Mouse (Mus musculus) stomach, postnatal 0 days (tissue): ENCODE results near the gene Med31. TPM values are rescaled to one million over a fixed set of nuclear protein-coding genes. Genes with fewer than 3 reads are reported as not detected.

ENCODE experiments used
- ATAC-seq: fragments of 200-750 bp; cut with Nextera tagmentation; 2 replicates; pipeline ENCODE4 v1.8.0; 2017; ENCODE audit not compliant: low FRiP score, low TSS enrichment
- DNase-seq: peaks from one replicate; pipeline ENCODE4 v3.0.0-alpha.2; 2016; ENCODE audit warnings: low spot score
- H3K27ac ChIP-seq: fragments of 300-500 bp; sonication (generic); replicated peaks from 2 replicates; pipeline ENCODE4 v1.5.1; 2014; ENCODE audit warnings: mild to moderate bottlenecking, control low read depth
- H3K27me3 ChIP-seq: fragments of 300-500 bp; sonication (generic); 2 replicates; pipeline ENCODE4 v1.6.1; 2014; ENCODE audit warnings: low read length; ENCODE audit not compliant: control insufficient read depth, insufficient read depth
- H3K36me3 ChIP-seq: fragments of 300-500 bp; sonication (generic); 2 replicates; pipeline ENCODE4 v1.6.1; 2014; ENCODE audit warnings: low read length, mixed read lengths; ENCODE audit not compliant: control insufficient read depth, insufficient read depth
- H3K4me1 ChIP-seq: fragments of 300-500 bp; sonication (generic); replicated peaks from 2 replicates; pipeline ENCODE4 v1.6.1; 2014; ENCODE audit warnings: antibody characterized with exemption; ENCODE audit not compliant: control insufficient read depth, insufficient read depth
- H3K4me2 ChIP-seq: fragments of 300-500 bp; sonication (generic); replicated peaks from 2 replicates; pipeline ENCODE4 v1.6.1; 2014; ENCODE audit warnings: low read depth, mild to moderate bottlenecking, control low read depth, moderate library complexity
- H3K4me3 ChIP-seq: fragments of 300-500 bp; sonication (generic); 2 replicates; pipeline ENCODE4 v1.5.1; 2014; ENCODE audit warnings: low read depth, low read length, control low read depth
- H3K9ac ChIP-seq: fragments of 300-500 bp; sonication (generic); 2 replicates; pipeline ENCODE4 v1.6.1; 2014; ENCODE audit warnings: mild to moderate bottlenecking, low read length, control low read depth, mixed read lengths
- H3K9me3 ChIP-seq: fragments of 300-500 bp; sonication (generic); 2 replicates; pipeline ENCODE4 v1.6.1; 2016; ENCODE audit warnings: low read length; ENCODE audit not compliant: control insufficient read depth
- CTCF ChIP-seq: IDR thresholded peaks from 2 replicates; pipeline ENCODE4 v1.5.1; 2016; ENCODE audit warnings: antibody characterized with exemption, low read depth, mild to moderate bottlenecking, moderate library complexity
- EP300 ChIP-seq: optimal IDR thresholded peaks from 2 replicates; pipeline ENCODE3; 2016; ENCODE audit warnings: antibody characterized with exemption
- WGBS: fragments of 180-500 bp; shearing (Covaris S2); extraction: QIAGEN DNeasy Blood & Tissue Kit; methylation state at CpG from one replicate; pipeline ENCODE4 v1.1.7; 2014; 5-methylcytosine and 5-hydroxymethylcytosine counted together
- polyA plus RNA-seq: library from polyadenylated mRNA; unstranded; fragments of >200 nt; fragmentation: Nextera tagmentation; extraction: Ambion mirVana; gene quantifications from 2 replicates; pipeline ENCODE4 v1.2.1, GENCODE M21; 2015

Gene Med31
- polyA plus RNA-seq, 1 experiment from 2014 or later, result 28.1 TPM

DNA sequence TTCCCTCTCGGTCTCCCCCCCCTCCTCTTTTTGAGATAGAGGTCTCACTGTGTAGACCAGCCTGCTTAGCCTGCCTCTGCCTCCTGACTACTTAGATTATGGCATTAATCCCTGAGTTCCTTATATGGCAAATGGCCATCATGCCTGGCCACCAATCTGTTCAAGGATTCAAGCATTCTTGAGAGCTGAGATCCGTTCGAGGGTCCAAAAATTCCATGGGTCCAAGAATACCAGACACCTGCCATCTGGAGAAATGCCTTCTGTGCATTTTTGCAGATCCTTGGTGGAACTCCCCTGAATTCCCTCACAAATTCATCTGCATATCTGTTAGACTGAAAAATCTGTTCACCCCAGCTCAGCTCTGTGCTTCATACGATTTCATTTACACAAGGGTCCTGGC, 8.0 kb upstream of the Med31 start:
- H3K4me2 ChIP-seq, result no peak overlapping the region
- no peak overlapping the region for H3K27ac ChIP-seq
- TF ChIP-seq EP300 (no peak), CTCF (no peak)
- H3K27me3 ChIP-seq, result no peaks in the 10 kb centered on the region
- no peaks in the 10 kb centered on the region for H3K9me3 ChIP-seq
- no peak overlapping the region for H3K9ac ChIP-seq
- 67% methylated on average over 4 of the region's 4 CpGs for WGBS
- H3K36me3 ChIP-seq, result no peaks in the 10 kb centered on the region
- DNase-seq (no peak), ATAC-seq (no peak)
- no peak overlapping the region for H3K4me3 ChIP-seq
- no peaks in the 10 kb centered on the region for H3K4me1 ChIP-seq

DNA sequence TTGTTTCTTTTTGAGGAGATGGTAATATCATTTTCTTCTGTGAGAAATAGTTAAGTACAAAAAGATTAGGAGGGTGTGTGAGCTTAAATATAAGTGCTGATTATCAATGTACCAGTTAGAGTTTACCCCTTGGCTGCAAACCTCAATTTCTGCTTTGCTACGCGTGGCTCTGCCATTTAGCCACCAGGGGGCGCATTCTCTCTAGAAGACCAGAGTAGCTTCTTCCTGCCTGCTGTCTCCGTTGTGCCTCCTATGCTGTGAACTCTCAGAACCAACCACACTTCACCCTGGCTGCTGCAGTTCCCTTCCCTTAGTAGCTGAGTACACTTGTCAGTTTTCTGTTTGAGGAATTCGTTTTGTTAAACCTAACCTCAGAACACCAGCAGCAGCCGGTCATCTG, 5.9 kb upstream of the Med31 start:
- ATAC-seq, result 0 out of 2 replicates have a peak, but pooled peaks have one; percentile 39
- WGBS, result 15% methylated on average over 6 of the region's 6 CpGs
- DNase-seq, result peak; percentile 62

DNA sequence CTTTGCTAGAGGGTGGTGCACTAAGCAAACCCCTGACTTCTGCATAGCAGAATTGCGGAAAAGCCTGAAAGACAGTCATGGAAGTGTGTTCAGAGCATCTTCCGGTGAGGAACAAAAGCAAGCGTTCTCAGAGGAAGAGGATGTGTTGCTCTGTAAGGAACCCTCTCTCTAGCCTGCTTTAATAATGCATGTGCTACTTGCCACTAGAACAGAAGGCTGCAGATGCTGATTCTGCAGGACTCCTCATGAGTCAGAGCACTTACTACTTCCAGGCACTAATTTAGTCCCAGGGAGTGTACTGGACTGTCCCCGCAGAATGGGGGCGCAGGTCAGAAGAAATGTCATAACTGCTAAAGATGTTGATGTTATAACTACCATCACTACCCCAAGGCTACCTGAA, 1.7 kb upstream of the Med31 start:
- Histone ChIP-seq H3K4me3 (no peak overlapping the region), H3K9me3 (no peaks in the 10 kb centered on the region), H3K36me3 (no peaks in the 10 kb centered on the region), H3K9ac (no peak overlapping the region), H3K27ac (no peak overlapping the region), H3K4me2 (no peak overlapping the region), H3K27me3 (no peaks in the 10 kb centered on the region), H3K4me1 (no peaks in the 10 kb centered on the region)
- DNase-seq (no peak), ATAC-seq (no peak)
- WGBS, result 73% methylated on average over 5 of the region's 5 CpGs
- TF ChIP-seq EP300 (no peak), CTCF (no peak)

More for the DNA sequence above, 5.9 kb upstream of the Med31 start:
- Histone ChIP-seq H3K9me3 (no peaks in the 10 kb centered on the region), H3K4me2 (no peak overlapping the region), H3K27ac (no peak overlapping the region), H3K4me1 (no peaks in the 10 kb centered on the region), H3K9ac (no peak overlapping the region), H3K36me3 (no peaks in the 10 kb centered on the region), H3K27me3 (no peaks in the 10 kb centered on the region), H3K4me3 (no peak overlapping the region)
- TF ChIP-seq EP300 (no peak), CTCF (peak; percentile 92)

DNA sequence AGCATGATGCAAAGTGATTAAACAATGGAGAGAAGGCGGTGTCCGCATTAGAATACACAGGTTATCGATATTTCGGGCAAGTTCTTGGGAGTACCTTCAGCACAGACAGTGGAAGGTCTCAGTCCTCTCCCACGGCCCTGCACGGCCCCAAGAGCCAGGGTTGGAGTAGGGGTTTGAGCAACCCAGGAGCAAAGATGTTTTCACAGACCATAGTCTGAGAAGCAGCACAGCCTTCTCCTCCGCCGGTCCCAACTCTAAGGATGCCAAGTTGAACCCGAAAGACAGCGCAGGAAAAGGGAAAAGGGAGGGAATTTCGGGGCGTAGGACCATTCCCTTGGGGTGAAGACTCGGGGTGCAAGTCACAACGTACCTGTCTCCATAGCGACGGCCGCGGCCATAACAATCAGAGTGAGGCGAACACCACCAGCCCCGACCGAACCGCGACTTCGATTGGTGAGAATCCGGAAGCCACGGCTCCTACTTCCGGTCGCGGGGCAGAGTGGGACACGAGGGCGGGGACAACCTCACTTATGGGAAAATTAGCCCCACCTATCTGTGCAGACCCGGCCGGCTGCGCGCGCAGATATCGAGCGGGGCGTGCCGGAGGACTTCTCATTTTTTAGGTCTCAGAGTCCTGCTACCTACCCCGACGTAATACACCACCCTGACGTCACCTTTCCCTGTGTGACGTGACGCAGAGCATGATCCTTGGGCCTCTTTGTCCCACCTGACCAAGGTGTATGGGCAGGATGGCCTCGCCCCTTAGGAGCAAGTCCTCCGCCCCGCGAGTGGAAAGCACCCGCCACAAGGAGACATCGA, 592 bp downstream of the Med31 start:
- Histone ChIP-seq H3K27ac (peak overlapping the region; percentile 77), H3K9ac (peak overlapping the region; percentile 76), H3K4me3 (peak overlapping the region; percentile 70), H3K36me3 (peaks cover 2% of the 10 kb centered on the region; the same call in 1 of the 2 replicates), H3K9me3 (no peaks in the 10 kb centered on the region), H3K27me3 (no peaks in the 10 kb centered on the region), H3K4me1 (no peaks in the 10 kb centered on the region), H3K4me2 (peak overlapping the region; percentile 91)
- under 1% methylated on average over 51 of the region's 51 CpGs for WGBS
- ATAC-seq, result peak; percentile 98
- TF ChIP-seq EP300 (no peak), CTCF (no peak)
- peak; percentile 98 for DNase-seq

DNA sequence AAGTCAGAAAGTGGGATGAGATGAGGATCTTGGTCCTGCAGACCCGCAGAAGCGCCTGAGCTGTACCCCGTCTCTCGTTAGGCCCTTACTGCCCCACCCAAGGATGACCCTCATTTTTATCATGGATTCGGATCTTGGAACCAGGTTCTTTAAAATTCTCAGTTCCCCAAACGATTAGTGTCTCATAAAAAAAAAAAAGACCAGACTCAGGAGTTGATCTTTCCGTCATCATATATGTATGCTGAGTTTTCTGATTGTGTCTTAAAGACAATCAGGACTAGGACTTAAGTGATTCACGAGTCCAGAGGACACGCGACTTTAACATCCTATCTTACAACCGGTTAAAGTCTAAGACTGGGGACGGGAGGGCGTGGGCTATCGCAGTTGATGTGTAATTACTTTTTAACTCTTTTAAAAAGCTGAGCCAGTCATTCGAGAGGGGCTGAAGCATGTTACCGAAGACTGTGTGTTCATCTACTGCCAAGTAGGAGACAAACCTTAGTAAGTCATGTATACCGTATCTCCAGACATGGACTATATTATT, 7.5 kb downstream of the Med31 start:
- Histone ChIP-seq H3K4me3 (peak overlapping the region; percentile 90), H3K4me2 (peak overlapping the region; percentile 96), H3K4me1 (0 out of 2 replicates have a peak, but pooled peaks cover 2% of the 10 kb centered on the region), H3K9me3 (no peaks in the 10 kb centered on the region), H3K27me3 (no peaks in the 10 kb centered on the region), H3K9ac (peak overlapping the region; percentile 75), H3K27ac (peak overlapping the region; percentile 50), H3K36me3 (peaks cover 2% of the 10 kb centered on the region; the same call in 1 of the 2 replicates)
- ATAC-seq (no peak), DNase-seq (no peak)
- TF ChIP-seq EP300 (no peak), CTCF (no peak)
- 5% methylated on average over 17 of the region's 17 CpGs for WGBS
